Mouse (Mus musculus) kidney, adult 2 months (tissue): ENCODE measurements at regions not wholly inside any gene's neighbourhood (a gene's known extent, or its start where the extent isn't known, plus 50 kb on each side); places are given as distances from the start of the nearest gene placed in this dataset.

Source experiments
- CTCF ChIP-seq: fragments of 200-500 bp; conservative IDR thresholded peaks from 2 replicates; pipeline ENCODE4 v1.5.1; 2011; ENCODE audit warnings: low read depth, mild to moderate bottlenecking, control low read depth, low read length, moderate library complexity, mixed read lengths; ENCODE audit not compliant: insufficient read depth, insufficient read length
- POLR2A ChIP-seq: fragments of 200-500 bp; IDR thresholded peaks from one replicate; pipeline ENCODE4 v1.6.1; 2011; ENCODE audit warnings: low read depth, low read length, control low read depth

- no peak for TF ChIP-seq POLR2A
- no peak for TF ChIP-seq CTCF
These were observed 96.8 kb upstream of the Plxna2 start for GRCm38 (mm10) chr1:194521216-194521615.
